Mouse (Mus musculus) lung, embryonic 14.5 days (tissue): ENCODE data around the gene Ngdn. TPM values are rescaled to one million over a fixed set of nuclear protein-coding genes. Genes with fewer than 3 reads are reported as not detected.

ENCODE experiments used
- ATAC-seq: fragments of 200-750 bp; cut with Nextera tagmentation; 2 replicates; pipeline ENCODE4 v1.8.0; 2017; ENCODE audit warnings: mild to moderate bottlenecking, moderate TSS enrichment, moderate library complexity; ENCODE audit not compliant: insufficient read depth
- DNase-seq: peaks from one replicate; pipeline ENCODE4 v3.0.0-alpha.2; 2015
- H3K27ac ChIP-seq: fragments of 300-500 bp; sonication (generic); 2 replicates; pipeline ENCODE4 v1.5.1; 2014; ENCODE audit warnings: low read depth, mild to moderate bottlenecking, moderate library complexity
- H3K27me3 ChIP-seq: fragments of 300-500 bp; sonication (generic); 2 replicates; pipeline ENCODE4 v1.6.1; 2014; ENCODE audit warnings: low read length, control low read depth; ENCODE audit not compliant: insufficient read depth
- H3K36me3 ChIP-seq: fragments of 300-500 bp; sonication (generic); 2 replicates; pipeline ENCODE4 v1.6.1; 2014; ENCODE audit warnings: control low read depth; ENCODE audit not compliant: insufficient read depth
- H3K4me1 ChIP-seq: fragments of 300-500 bp; sonication (generic); 2 replicates; pipeline ENCODE4 v1.6.1; 2014; ENCODE audit warnings: antibody characterized with exemption, control low read depth; ENCODE audit not compliant: insufficient read depth
- H3K4me2 ChIP-seq: fragments of 300-500 bp; sonication (generic); 2 replicates; pipeline ENCODE4 v1.6.1; 2014; ENCODE audit warnings: mild to moderate bottlenecking
- H3K4me3 ChIP-seq: fragments of 300-500 bp; sonication (generic); 2 replicates; pipeline ENCODE4 v1.5.1; 2014; ENCODE audit warnings: low read depth, low read length
- H3K9ac ChIP-seq: fragments of 300-500 bp; sonication (generic); 2 replicates; pipeline ENCODE4 v1.6.1; 2014
- H3K9me3 ChIP-seq: fragments of 300-500 bp; sonication (generic); 2 replicates; pipeline ENCODE4 v1.6.1; 2016; ENCODE audit warnings: low read depth, low read length, control low read depth
- CTCF ChIP-seq: IDR thresholded peaks from 2 replicates; pipeline ENCODE4 v1.5.1; 2016; ENCODE audit warnings: antibody characterized with exemption, low read depth
- WGBS: fragments of 180-500 bp; shearing (Covaris S2); extraction: QIAGEN DNeasy Blood & Tissue Kit; methylation state at CpG from one replicate; pipeline ENCODE4 v1.1.7; 2014; 5-methylcytosine and 5-hydroxymethylcytosine counted together
- microRNA counts: library from miRNA; unstranded; fragments of <30 nt; microRNA quantifications from one replicate; lab custom pipeline; 2016
- microRNA-seq: library from miRNA; unstranded; fragments of <30 nt; microRNA quantifications from one replicate; pipeline ENCODE4, GENCODE M21; 2016; ENCODE audit warnings: borderline number of aligned reads
- polyA plus RNA-seq: library from polyadenylated mRNA; unstranded; fragments of >200 nt; fragmentation: Nextera tagmentation; extraction: Ambion mirVana; gene quantifications from 2 replicates; pipeline ENCODE4 v1.2.1, GENCODE M21; 2014

Ngdn gene
- polyA plus RNA-seq, 1 experiment from 2014 or later, result 81.6 TPM

DNA sequence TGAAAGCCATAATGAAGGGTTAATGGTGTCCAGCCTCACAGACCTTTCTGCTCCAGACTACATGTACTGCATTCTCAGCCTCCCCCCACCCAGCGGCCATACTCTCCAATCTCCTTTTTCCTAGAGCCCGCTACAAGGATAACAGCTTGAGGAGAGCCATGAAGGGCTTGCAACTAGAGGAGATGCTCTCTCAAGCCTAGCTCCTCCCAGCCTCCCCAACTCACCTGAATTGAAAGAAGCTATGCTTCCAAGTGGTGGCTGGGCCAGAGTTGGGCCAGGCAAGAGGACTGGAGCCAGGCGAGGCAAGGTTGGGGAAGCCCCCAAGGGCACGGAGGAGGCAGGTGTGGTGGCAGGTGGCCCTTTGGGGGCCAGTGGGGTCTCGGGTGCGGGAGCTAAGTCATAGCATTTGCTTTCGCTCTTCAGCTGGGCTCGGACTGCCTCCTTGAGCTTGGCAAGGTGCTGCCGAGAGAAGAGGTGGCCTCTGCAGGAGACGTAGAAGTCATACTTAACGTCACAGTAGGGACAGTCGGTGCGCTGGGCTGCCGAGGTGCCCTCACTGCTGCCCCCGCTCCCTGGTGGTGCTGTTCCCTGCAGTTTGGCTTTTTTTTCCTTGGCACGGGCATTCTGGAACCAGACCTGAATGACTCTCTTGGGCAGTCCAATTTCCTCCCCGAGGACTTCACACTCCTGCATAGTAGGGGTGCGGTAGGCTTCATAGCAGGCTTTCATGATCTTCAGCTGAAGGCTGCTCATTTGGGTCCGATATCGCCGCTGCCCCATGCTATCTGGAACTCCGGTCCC is 48.5 kb downstream of the Ngdn start:
- DNase-seq (no peak), ATAC-seq (no peak)
- Histone ChIP-seq H3K4me2 (peak overlapping the region; percentile 52; the same call in 1 of the 2 replicates), H3K9me3 (no peaks in the 10 kb centered on the region), H3K27ac (no peak overlapping the region), H3K9ac (no peak overlapping the region), H3K4me3 (peak overlapping the region; percentile 9; the same call in 1 of the 2 replicates), H3K4me1 (peaks cover 6% of the 10 kb centered on the region; the same call in 1 of the 2 replicates), H3K27me3 (no peaks in the 10 kb centered on the region), H3K36me3 (no peaks in the 10 kb centered on the region; the same call in 1 of the 2 replicates)
- no peak for TF ChIP-seq CTCF
- WGBS, result 76% methylated on average over 22 of the region's 22 CpGs

DNA sequence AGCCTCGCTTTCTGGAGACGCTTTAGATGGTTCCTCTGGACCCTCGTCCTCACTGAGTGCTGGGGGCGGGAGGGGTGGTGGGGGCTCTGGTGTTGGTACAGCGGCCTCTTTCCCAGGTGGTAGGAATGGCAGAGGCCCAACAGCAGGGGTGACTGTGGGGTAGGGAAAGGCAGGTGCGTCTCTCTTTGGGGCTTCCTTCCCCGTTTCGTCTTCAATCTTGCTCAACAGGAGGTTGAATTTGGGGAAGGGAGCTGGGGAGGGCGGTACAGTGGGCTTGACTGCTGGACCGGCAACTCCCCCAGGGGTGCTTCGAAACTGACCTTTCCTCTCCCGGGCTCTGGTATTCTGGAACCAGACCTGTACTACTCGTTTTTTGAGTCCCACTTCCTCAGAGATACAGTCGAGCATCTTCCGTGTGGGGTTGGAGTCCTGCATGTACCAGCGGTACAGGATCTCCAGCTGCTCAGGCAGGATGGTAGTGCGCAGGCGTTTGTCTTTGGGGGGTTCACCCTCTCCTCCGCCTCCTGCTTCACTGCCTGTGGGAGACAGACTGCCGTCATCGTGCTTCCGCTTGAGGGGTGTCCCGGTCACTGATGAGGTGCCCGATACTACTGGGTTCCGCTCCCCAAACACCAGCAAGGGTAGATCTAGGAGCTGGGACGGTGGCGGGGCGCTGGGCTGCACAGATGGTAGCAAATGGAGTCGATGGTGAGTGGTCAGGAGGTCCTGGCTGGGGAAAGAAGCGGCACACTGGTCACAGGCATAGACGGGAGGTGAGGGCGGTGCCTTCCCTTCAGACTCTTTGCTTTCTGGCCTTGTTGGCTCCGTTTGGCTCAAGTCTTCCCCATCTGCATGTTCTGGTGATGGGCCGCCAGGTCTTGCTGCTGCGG is 49.5 kb downstream of the Ngdn start:
- Histone ChIP-seq H3K9ac (no peak overlapping the region), H3K36me3 (no peaks in the 10 kb centered on the region; the same call in 1 of the 2 replicates), H3K4me1 (peaks cover 6% of the 10 kb centered on the region; the same call in 1 of the 2 replicates), H3K9me3 (no peaks in the 10 kb centered on the region), H3K27ac (no peak overlapping the region), H3K27me3 (no peaks in the 10 kb centered on the region), H3K4me2 (no peak overlapping the region), H3K4me3 (no peak overlapping the region)
- no peak for DNase-seq
- ATAC-seq, result no peak
- WGBS, result 61% methylated on average over 35 of the region's 35 CpGs
- TF ChIP-seq CTCF, result no peak

DNA sequence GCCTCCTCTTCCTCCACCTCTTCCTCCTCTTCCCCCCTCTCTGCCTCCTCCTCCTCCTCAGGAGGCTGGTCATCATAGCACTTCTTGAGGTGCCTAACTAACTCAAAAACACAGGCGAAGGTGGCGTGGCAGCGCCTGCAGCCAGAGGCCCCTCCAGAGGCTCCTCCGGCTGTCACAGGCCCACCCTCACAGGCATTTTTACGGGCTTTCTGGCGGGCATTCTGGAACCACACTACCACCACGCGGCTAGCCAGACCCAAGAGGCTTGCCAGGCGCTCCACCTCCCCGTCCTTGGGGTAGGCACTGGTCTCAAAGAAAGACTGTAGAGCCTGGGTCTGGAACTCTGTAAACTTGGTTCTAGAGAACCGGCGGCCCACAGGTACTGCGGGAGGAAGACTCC is 50.1 kb downstream of the Ngdn start:
- no peak overlapping the region for H3K4me2 ChIP-seq
- WGBS, result 85% methylated on average over 13 of the region's 13 CpGs
- DNase-seq (no peak), ATAC-seq (no peak)
- no peak overlapping the region for H3K27ac ChIP-seq
- TF ChIP-seq CTCF, result no peak
- H3K4me1 ChIP-seq, result peaks cover 6% of the 10 kb centered on the region; the same call in 1 of the 2 replicates
- no peaks in the 10 kb centered on the region for H3K27me3 ChIP-seq
- H3K9me3 ChIP-seq, result no peaks in the 10 kb centered on the region
- H3K36me3 ChIP-seq, result no peaks in the 10 kb centered on the region; the same call in 1 of the 2 replicates
- no peak overlapping the region for H3K9ac ChIP-seq
- H3K4me3 ChIP-seq, result no peak overlapping the region

DNA sequence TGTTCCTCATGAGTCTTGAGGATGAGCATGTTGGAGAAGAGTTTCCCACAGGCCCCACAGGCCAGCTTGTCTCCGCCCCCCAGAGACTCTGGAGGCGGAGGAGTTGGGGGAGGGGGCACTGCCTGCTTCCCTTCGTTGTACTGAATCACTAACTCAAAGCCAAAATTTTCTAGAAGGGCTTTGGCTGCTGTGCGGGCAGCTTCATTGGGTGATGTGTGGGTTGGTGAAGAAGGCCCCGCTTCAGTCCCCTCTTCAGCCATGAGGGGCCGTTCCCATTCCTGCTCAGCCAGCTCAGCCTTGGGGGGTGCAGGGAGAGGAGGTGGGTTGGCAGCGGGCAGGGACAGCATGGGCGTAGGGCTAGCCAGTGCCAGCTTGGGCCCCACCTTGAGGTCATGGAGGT is 50.8 kb downstream of the Ngdn start:
- Histone ChIP-seq H3K36me3 (no peaks in the 10 kb centered on the region; the same call in 1 of the 2 replicates), H3K4me1 (peaks cover 6% of the 10 kb centered on the region; the same call in 1 of the 2 replicates), H3K4me3 (no peak overlapping the region), H3K27me3 (no peaks in the 10 kb centered on the region), H3K9ac (no peak overlapping the region), H3K4me2 (no peak overlapping the region), H3K9me3 (no peaks in the 10 kb centered on the region), H3K27ac (no peak overlapping the region)
- 83% methylated on average over 8 of the region's 8 CpGs for WGBS
- ATAC-seq (no peak), DNase-seq (no peak)
- no peak for TF ChIP-seq CTCF

DNA sequence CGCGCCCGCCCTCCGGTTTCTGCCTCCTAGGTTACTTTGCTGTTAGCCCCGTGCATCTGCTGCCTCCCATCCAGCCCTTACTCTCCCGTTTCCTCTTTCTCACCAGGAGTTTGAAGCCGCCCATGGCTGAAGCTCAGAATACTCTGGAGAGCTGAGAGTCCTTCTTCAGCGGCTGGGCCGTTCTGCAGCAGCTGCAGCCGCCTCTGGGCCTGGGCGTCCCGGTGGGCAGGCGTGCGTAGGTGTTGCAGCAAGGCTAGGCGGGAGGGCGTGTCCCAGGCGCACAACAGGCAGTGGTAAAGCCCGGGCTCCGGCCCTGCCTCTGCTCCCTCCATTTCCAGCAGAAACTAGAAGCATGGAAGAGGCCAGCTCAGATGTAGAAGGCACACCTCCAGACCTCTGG is 56.5 kb downstream of the Ngdn start:
- Histone ChIP-seq H3K4me3 (no peak overlapping the region), H3K9me3 (no peaks in the 10 kb centered on the region), H3K4me2 (no peak overlapping the region), H3K4me1 (no peaks in the 10 kb centered on the region), H3K27ac (no peak overlapping the region), H3K36me3 (no peaks in the 10 kb centered on the region), H3K27me3 (no peaks in the 10 kb centered on the region), H3K9ac (no peak overlapping the region)
- TF ChIP-seq CTCF, result no peak
- 23% methylated on average over 19 of the region's 19 CpGs for WGBS
- ATAC-seq (no peak), DNase-seq (no peak)

MicroRNAs within 50 kb of the gene (microRNA counts, 519-probe panel; counts per million panel counts)
- microRNA mmu-miR-208b (lab: Ali Mortazavi, UCI), result 632 counts per million, percentile 2 among the panel's probes with 10 or more counts

Small RNA genes within 50 kb of the gene (microRNA-seq; reads per million reads assigned to microRNA genes)
- gene Mir208b, result 60.8 reads per million, percentile 42 among the genes with 10 or more reads in this experiment

Other genes with a start within 250 kb of the Ngdn start
- 2.7 and 3.0 TPM in 2 replicates for gene Slc7a8, start 233.5 kb upstream of the Ngdn start, polyA plus RNA-seq
- not detected in 2 replicates for gene Rnf212b, start 201.3 kb upstream of the Ngdn start, polyA plus RNA-seq
- gene Homez, start 144.5 kb upstream of the Ngdn start, polyA plus RNA-seq, result 10.4 and 13.2 TPM in 2 replicates
- 1.5 and 1.6 TPM in 2 replicates for gene Ppp1r3e, start 137.9 kb upstream of the Ngdn start, polyA plus RNA-seq
- 3.4 and 3.9 TPM in 2 replicates for gene Bcl2l2, start 132.1 kb upstream of the Ngdn start, polyA plus RNA-seq
- gene Gm20521, start 132.0 kb upstream of the Ngdn start, polyA plus RNA-seq, result not detected in 2 replicates
- 134 and 139 TPM in 2 replicates for gene Pabpn1, start 123.0 kb upstream of the Ngdn start, polyA plus RNA-seq
- 27.0 and 29.2 TPM in 2 replicates for gene Slc22a17, start 102.3 kb upstream of the Ngdn start, polyA plus RNA-seq
- 29.3 and 33.7 TPM in 2 replicates for gene Efs, start 89.3 kb upstream of the Ngdn start, polyA plus RNA-seq
- gene Il25, start 82.8 kb upstream of the Ngdn start, polyA plus RNA-seq, result not detected in 2 replicates
- 0.22 and 0.31 TPM in 2 replicates for gene Cmtm5, start 79.2 kb upstream of the Ngdn start, polyA plus RNA-seq
- gene Myh6, start 48.5 kb upstream of the Ngdn start, polyA plus RNA-seq, result 4.6 and 87.1 TPM in 2 replicates
- gene Gm17428, start 38.5 kb upstream of the Ngdn start, polyA plus RNA-seq, result not detected in 2 replicates
- gene Myh7, start 20.8 kb upstream of the Ngdn start, polyA plus RNA-seq, result 1.8 and 3.6 TPM in 2 replicates
- 3.4 and 3.5 TPM in 2 replicates for gene Zfhx2, start 76.9 kb downstream of the Ngdn start, polyA plus RNA-seq
- 19.2 and 20.1 TPM in 2 replicates for gene Thtpa, start 79.3 kb downstream of the Ngdn start, polyA plus RNA-seq
- gene Ap1g2, start 91.1 kb downstream of the Ngdn start, polyA plus RNA-seq, result 14.7 and 16.3 TPM in 2 replicates
- 0.16 and 0.37 TPM in 2 replicates for gene Jph4, start 101.5 kb downstream of the Ngdn start, polyA plus RNA-seq
- 0.18 TPM in 1 of 2 replicates, not detected in the other for gene Dhrs2, start 206.6 kb downstream of the Ngdn start, polyA plus RNA-seq